Comparison of ENCODE assay signal across 28 mouse cellular contexts in the genomic region with DNA sequence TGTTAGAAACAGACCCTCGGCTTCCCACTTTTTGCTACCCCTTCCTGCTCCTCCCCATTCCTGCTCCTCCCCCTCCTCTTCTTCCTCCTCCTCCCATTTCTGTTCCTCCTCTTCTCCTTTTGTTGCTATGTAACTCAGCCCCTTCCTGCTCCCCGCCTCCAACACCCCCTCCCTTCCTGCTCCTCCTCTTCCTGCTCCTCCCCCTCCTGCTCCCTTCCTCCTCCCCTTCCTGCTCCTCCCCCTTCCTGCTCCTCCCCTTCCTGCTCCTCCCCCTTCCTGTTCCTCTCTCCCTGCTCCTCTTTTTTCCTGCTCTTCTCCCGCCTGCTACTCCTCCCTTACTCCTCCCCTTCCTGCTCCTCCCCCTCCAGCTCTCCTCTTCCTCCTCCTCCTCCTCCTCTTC. TPM values are rescaled to one million over a fixed set of nuclear protein-coding genes. Genes with fewer than 3 reads are reported as not detected.
DNase-seq lines count a peak whose midpoint lies in the region; ATAC-seq and TF ChIP-seq lines count a peak whose summit lies in the region.
"Had no signal": no experiment of that assay in that cellular context is flagged by ENCODE, and none has a peak within 500 bp of the region (broad histone marks: within the 10 kb centered on the region; RNA-seq: fewer than 3 reads in every experiment).

No protein-coding gene starts in this region.

- no peaks in the 10 kb centered on the region for H3K36me3 ChIP-seq in E14TG2a.4 (ENCODE audit: insufficient read depth, low read length)
- no peaks in the 10 kb centered on the region for H3K36me3 ChIP-seq in liver, embryonic 11.5 days (ENCODE audit: control insufficient read depth, insufficient read depth, low read length)
- no peaks in the 10 kb centered on the region for H3K36me3 ChIP-seq in kidney, embryonic 14.5 days (ENCODE audit: control insufficient read depth, insufficient read depth, low read length)
- H3K36me3 ChIP-seq: hindbrain, embryonic 13.5 days; limb, embryonic 13.5 days; liver, embryonic 12.5 days; midbrain, embryonic 15.5 days; stomach, embryonic 15.5 days had no signal

- no peak for TF ChIP-seq CTCF in E14TG2a.4 (conservative IDR thresholded peaks at IDR 0.05; ENCODE audit: low read length)

- H3K9ac ChIP-seq in liver, embryonic 11.5 days (ENCODE audit: low read depth, low read length): no peak overlapping the region
- H3K9ac ChIP-seq in kidney, embryonic 14.5 days (ENCODE audit: low read depth, low read length): no peak overlapping the region
- H3K9ac ChIP-seq: hindbrain, embryonic 13.5 days; limb, embryonic 13.5 days; liver, embryonic 12.5 days; liver, postnatal 0 days; midbrain, embryonic 15.5 days; stomach, embryonic 15.5 days had no signal

- H3K27me3 ChIP-seq in E14TG2a.4 (ENCODE audit: insufficient read depth, low read length): no peaks in the 10 kb centered on the region
- H3K27me3 ChIP-seq in liver, embryonic 11.5 days (replicated peaks; ENCODE audit: control insufficient read depth, insufficient read depth, low read length): no peaks in the 10 kb centered on the region
- no peaks in the 10 kb centered on the region for H3K27me3 ChIP-seq in kidney, embryonic 14.5 days (ENCODE audit: control insufficient read depth, insufficient read depth, low read length)
- H3K27me3 ChIP-seq: hindbrain, embryonic 13.5 days; limb, embryonic 13.5 days; liver, embryonic 12.5 days; midbrain, embryonic 15.5 days; stomach, embryonic 15.5 days had no signal

- no peak overlapping the region for H3K27ac ChIP-seq in liver, embryonic 11.5 days (ENCODE audit: low read depth, low read length)
- no peak overlapping the region for H3K27ac ChIP-seq in kidney, embryonic 14.5 days (ENCODE audit: low read depth, low read length)
- H3K27ac ChIP-seq: gastrocnemius, adult 2 months; hindbrain, embryonic 13.5 days; limb, embryonic 13.5 days; liver, embryonic 12.5 days; macrophage; midbrain, embryonic 15.5 days; stomach, embryonic 15.5 days had no signal

- peaks cover 33% of the 10 kb centered on the region for H3K4me1 ChIP-seq in E14TG2a.4 (replicated peaks; ENCODE audit: low read depth, low read length)
- H3K4me1 ChIP-seq in liver, embryonic 11.5 days (replicated peaks; ENCODE audit: control insufficient read depth, insufficient read depth, low read length): no peaks in the 10 kb centered on the region
- peaks cover 3% of the 10 kb centered on the region; the same call in 1 of the 2 replicates for H3K4me1 ChIP-seq in kidney, embryonic 14.5 days (ENCODE audit: control insufficient read depth, insufficient read depth, low read length)
- H3K4me1 ChIP-seq: hindbrain, embryonic 13.5 days; liver, embryonic 12.5 days; midbrain, embryonic 15.5 days had no signal

- no peak for ATAC-seq in liver, embryonic 11.5 days (replicated peaks; ENCODE audit: low FRiP score)
- no peak for ATAC-seq in kidney, embryonic 14.5 days (ENCODE audit: low FRiP score, low TSS enrichment)
- ATAC-seq: forebrain, embryonic 16.5 days; intestine, embryonic 16.5 days; liver, embryonic 12.5 days; liver, postnatal 0 days; midbrain, embryonic 15.5 days had no signal

- H3K4me3 ChIP-seq in E14TG2a.4 (replicated peaks; ENCODE audit: low read length): peak overlapping the region; percentile 71
- no peak overlapping the region for H3K4me3 ChIP-seq in liver, embryonic 11.5 days (ENCODE audit: low read depth, low read length)
- no peak overlapping the region for H3K4me3 ChIP-seq in kidney, embryonic 14.5 days (ENCODE audit: low read length)
- H3K4me3 ChIP-seq: erythroblast, embryonic 14.5 days; gastrocnemius, adult 2 months; hindbrain, embryonic 13.5 days; limb, embryonic 13.5 days; liver, embryonic 12.5 days; midbrain, embryonic 15.5 days; stomach, embryonic 15.5 days had no signal

- 74% methylated on average over 3 of the region's 3 CpGs for WGBS in liver, embryonic 11.5 days
- 82% methylated on average over 3 of the region's 3 CpGs for WGBS in kidney, embryonic 14.5 days

- H3K4me2 ChIP-seq in liver, embryonic 11.5 days: no peak overlapping the region
- no peak overlapping the region for H3K4me2 ChIP-seq in kidney, embryonic 14.5 days (replicated peaks; ENCODE audit: low read depth, low read length)
- H3K4me2 ChIP-seq: heart, embryonic 11.5 days; hindbrain, embryonic 13.5 days; limb, embryonic 13.5 days; liver, embryonic 12.5 days; midbrain, embryonic 15.5 days; stomach, embryonic 15.5 days had no signal

- DNase-seq in lung, postnatal 10 days: peak; percentile 48
- no peak for DNase-seq in lung, postnatal 4 days
- DNase-seq in R1 (ENCODE audit: low read depth, low spot score): peak; percentile 93
- DNase-seq in gastrocnemius, postnatal 25 days: no peak
- DNase-seq in liver, embryonic 11.5 days (ENCODE audit: low spot score): no peak
- DNase-seq: adrenal gland, postnatal 25 days; cerebellum, adult 18-20 months; cerebellum, postnatal 14 days; gastrocnemius, adult 2 months; heart, postnatal 36 days; kidney, adult 9 months; kidney, postnatal 14 days; liver, postnatal 0 days; right cerebral cortex, postnatal 25 days; thymus, adult 2 months; thymus, postnatal 36 days had no signal

- peaks cover 13% of the 10 kb centered on the region; the same call in 1 of the 2 replicates for H3K9me3 ChIP-seq in E14TG2a.4 (ENCODE audit: low read length)
- H3K9me3 ChIP-seq in liver, embryonic 11.5 days (ENCODE audit: control insufficient read depth, low read length): no peaks in the 10 kb centered on the region
- H3K9me3 ChIP-seq in kidney, embryonic 14.5 days (ENCODE audit: control insufficient read depth, low read length): no peaks in the 10 kb centered on the region
- H3K9me3 ChIP-seq: hindbrain, embryonic 13.5 days; limb, embryonic 13.5 days; liver, embryonic 12.5 days; midbrain, embryonic 15.5 days; stomach, embryonic 15.5 days had no signal

RNA-seq across cellular contexts. Expression of a gene that starts 8.7 kb away (rescaled TPM):
- 1 to 10 TPM; 1.5 to 3.2 TPM for total RNA-seq in gastrocnemius, postnatal 25 days (2021)
- polyA plus RNA-seq in liver, embryonic 11.5 days (2014; fragmentation: Nextera tagmentation; extraction: Ambion mirVana): 1.9 and 3.2 TPM in 2 replicates
- polyA plus RNA-seq in kidney, embryonic 14.5 days (2014; fragmentation: Nextera tagmentation; extraction: Ambion mirVana): 11.9 and 16.9 TPM in 2 replicates
- polyA plus RNA-seq: erythroblast, embryonic 14.5 days; macrophage had no signal

RNA-seq across cellular contexts. Expression of a gene that starts 8.9 kb away (rescaled TPM):
- total RNA-seq in gastrocnemius, postnatal 25 days (2021): 1 to 10 TPM in 1 of 2 experiments, under 1 TPM in 1; 0.87 to 1.2 TPM
- 6.4 and 8.5 TPM in 2 replicates for polyA plus RNA-seq in liver, embryonic 11.5 days (2014; fragmentation: Nextera tagmentation; extraction: Ambion mirVana)
- 5.4 and 8.7 TPM in 2 replicates for polyA plus RNA-seq in kidney, embryonic 14.5 days (2014; fragmentation: Nextera tagmentation; extraction: Ambion mirVana)

Comparison
In these comparisons a context has a peak if more than half of its experiments do, and no peak if none do; other contexts are left out.
1. DNase-seq: peak in lung, postnatal 10 days (single experiment) and R1 (single experiment); none in lung, postnatal 4 days (0 of 2), gastrocnemius, postnatal 25 days (single experiment) and liver, embryonic 11.5 days (single experiment).